Mouse (Mus musculus) embryonic facial prominence, embryonic 12.5 days (tissue): Measurements from ENCODE around the gene Nat9. TPM values are rescaled to one million over a fixed set of nuclear protein-coding genes. Genes with fewer than 3 reads are reported as not detected.
A peak's percentile ranks its signal among the peaks of the same experiment; 100 is the strongest.

ENCODE experiments used
- ATAC-seq: fragments of 200-750 bp; cut with Nextera tagmentation; 2 replicates; pipeline ENCODE4 v1.8.0; 2017; ENCODE audit not compliant: insufficient number of reproducible peaks, insufficient read depth, low FRiP score, low TSS enrichment
- H3K27ac ChIP-seq: fragments of 300-500 bp; sonication (generic); 2 replicates; pipeline ENCODE4 v1.5.1; 2016; ENCODE audit warnings: mild to moderate bottlenecking
- H3K27me3 ChIP-seq: fragments of 300-500 bp; sonication (generic); 2 replicates; pipeline ENCODE4 v1.6.1; 2016; ENCODE audit warnings: mild to moderate bottlenecking, moderate library complexity
- H3K36me3 ChIP-seq: fragments of 300-500 bp; sonication (generic); 2 replicates; pipeline ENCODE4 v1.6.1; 2016; ENCODE audit warnings: mild to moderate bottlenecking
- H3K4me1 ChIP-seq: fragments of 300-500 bp; sonication (generic); 2 replicates; pipeline ENCODE4 v1.6.1; 2016
- H3K4me2 ChIP-seq: fragments of 300-500 bp; sonication (generic); replicated peaks from 2 replicates; pipeline ENCODE4 v1.6.1; 2016; ENCODE audit warnings: mild to moderate bottlenecking, moderate library complexity
- H3K4me3 ChIP-seq: fragments of 300-500 bp; sonication (generic); 2 replicates; pipeline ENCODE4 v1.5.1; 2016; ENCODE audit warnings: mild to moderate bottlenecking
- H3K9ac ChIP-seq: fragments of 300-500 bp; sonication (generic); 2 replicates; pipeline ENCODE4 v1.6.1; 2016; ENCODE audit warnings: mild to moderate bottlenecking, moderate library complexity
- H3K9me3 ChIP-seq: fragments of 300-500 bp; sonication (generic); 2 replicates; pipeline ENCODE4 v1.6.1; 2016; ENCODE audit warnings: mild to moderate bottlenecking, moderate library complexity
- WGBS: fragments of 180-500 bp; shearing (Covaris S2); methylation state at CpG from one replicate; pipeline ENCODE4 v1.1.7; 2016; 5-methylcytosine and 5-hydroxymethylcytosine counted together
- polyA plus RNA-seq: library from polyadenylated mRNA; unstranded; fragments of >200 nt; fragmentation: Nextera tagmentation; extraction: Ambion mirVana; gene quantifications from 2 replicates; pipeline ENCODE4 v1.2.1, GENCODE M21; 2016

Gene Nat9
- polyA plus RNA-seq, 1 experiment from 2014 or later, result 23.7 TPM

GRCm38 (mm10) chr11:115212116-115212515 is 24.5 kb upstream of the Nat9 start:
- no peak overlapping the region for H3K9ac ChIP-seq
- 44% methylated on average over 13 of the region's 13 CpGs for WGBS
- H3K36me3 ChIP-seq, result peaks cover 15% of the 10 kb centered on the region; the same call in 1 of the 2 replicates
- ATAC-seq, result no peak
- H3K4me2 ChIP-seq, result no peak overlapping the region
- no peak overlapping the region for H3K27ac ChIP-seq
- 0 out of 2 replicates have a peak, but pooled peaks cover 3% of the 10 kb centered on the region for H3K9me3 ChIP-seq
- peaks cover 3% of the 10 kb centered on the region; the same call in 1 of the 2 replicates for H3K27me3 ChIP-seq
- no peak overlapping the region for H3K4me3 ChIP-seq
- H3K4me1 ChIP-seq, result peaks cover 9% of the 10 kb centered on the region

- H3K36me3 ChIP-seq, result peaks cover 36% of the 10 kb centered on the region
- peak overlapping the region; percentile 46; the same call in 1 of the 2 replicates for H3K27ac ChIP-seq
- WGBS, result 72% methylated on average over 7 of the region's 7 CpGs
- H3K9me3 ChIP-seq, result no peaks in the 10 kb centered on the region
- H3K4me3 ChIP-seq, result no peak overlapping the region
- peaks cover 3% of the 10 kb centered on the region; the same call in 1 of the 2 replicates for H3K27me3 ChIP-seq
- ATAC-seq, result no peak
- no peak overlapping the region for H3K9ac ChIP-seq
- no peak overlapping the region for H3K4me2 ChIP-seq
- H3K4me1 ChIP-seq, result peaks cover 9% of the 10 kb centered on the region; the same call in 1 of the 2 replicates
Observed at GRCm38 (mm10) chr11:115209958-115210357, 22.3 kb upstream of the Nat9 start.

- Histone ChIP-seq H3K9ac (no peak overlapping the region), H3K4me2 (no peak overlapping the region), H3K9me3 (no peaks in the 10 kb centered on the region), H3K36me3 (peaks cover 41% of the 10 kb centered on the region), H3K4me3 (no peak overlapping the region), H3K27me3 (peaks cover 3% of the 10 kb centered on the region; the same call in 1 of the 2 replicates), H3K4me1 (peaks cover 9% of the 10 kb centered on the region; the same call in 1 of the 2 replicates), H3K27ac (peak overlapping the region; percentile 46; the same call in 1 of the 2 replicates)
- WGBS, result 76% methylated on average over 25 of the region's 25 CpGs
- no peak for ATAC-seq
Observed at GRCm38 (mm10) chr11:115208776-115209732, 21.4 kb upstream of the Nat9 start.

GRCm38 (mm10) chr11:115208126-115208525 is 20.5 kb upstream of the Nat9 start:
- Histone ChIP-seq H3K36me3 (peaks cover 45% of the 10 kb centered on the region), H3K9me3 (no peaks in the 10 kb centered on the region), H3K4me2 (no peak overlapping the region), H3K4me3 (no peak overlapping the region), H3K9ac (no peak overlapping the region), H3K4me1 (peaks cover 8% of the 10 kb centered on the region; the same call in 1 of the 2 replicates), H3K27me3 (no peaks in the 10 kb centered on the region; the same call in 1 of the 2 replicates), H3K27ac (no peak overlapping the region)
- 86% methylated on average over 12 of the region's 12 CpGs for WGBS
- no peak for ATAC-seq

- Histone ChIP-seq H3K27ac (no peak overlapping the region), H3K9me3 (no peaks in the 10 kb centered on the region), H3K4me2 (no peak overlapping the region), H3K4me3 (no peak overlapping the region), H3K9ac (no peak overlapping the region), H3K36me3 (peaks cover 42% of the 10 kb centered on the region), H3K4me1 (no peaks in the 10 kb centered on the region), H3K27me3 (no peaks in the 10 kb centered on the region; the same call in 1 of the 2 replicates)
- WGBS, result 92% methylated on average over 9 of the region's 9 CpGs
- ATAC-seq, result no peak
Observed at GRCm38 (mm10) chr11:115202756-115203155, 15.1 kb upstream of the Nat9 start.

GRCm38 (mm10) chr11:115202316-115202715 is 14.7 kb upstream of the Nat9 start:
- 13% methylated on average over 12 of the region's 12 CpGs for WGBS
- H3K4me2 ChIP-seq, result no peak overlapping the region
- H3K4me3 ChIP-seq, result no peak overlapping the region
- ATAC-seq, result peak; percentile 67; the same call in 1 of the 2 replicates
- H3K4me1 ChIP-seq, result no peaks in the 10 kb centered on the region
- no peak overlapping the region for H3K9ac ChIP-seq
- H3K27ac ChIP-seq, result no peak overlapping the region
- peaks cover 42% of the 10 kb centered on the region for H3K36me3 ChIP-seq
- no peaks in the 10 kb centered on the region for H3K9me3 ChIP-seq
- H3K27me3 ChIP-seq, result no peaks in the 10 kb centered on the region; the same call in 1 of the 2 replicates

- Histone ChIP-seq H3K4me1 (no peaks in the 10 kb centered on the region), H3K4me2 (no peak overlapping the region), H3K4me3 (no peak overlapping the region), H3K9me3 (no peaks in the 10 kb centered on the region), H3K9ac (no peak overlapping the region), H3K27ac (no peak overlapping the region), H3K27me3 (no peaks in the 10 kb centered on the region), H3K36me3 (peaks cover 28% of the 10 kb centered on the region; the same call in 1 of the 2 replicates)
- no peak for ATAC-seq
- WGBS, result 88% methylated on average over 4 of the region's 4 CpGs
Observed at GRCm38 (mm10) chr11:115200520-115200919, 12.9 kb upstream of the Nat9 start.

- H3K27me3 ChIP-seq, result no peaks in the 10 kb centered on the region
- H3K4me3 ChIP-seq, result no peak overlapping the region
- H3K9ac ChIP-seq, result no peak overlapping the region
- WGBS, result 70% methylated on average over 12 of the region's 12 CpGs
- no peak overlapping the region for H3K27ac ChIP-seq
- peaks cover 18% of the 10 kb centered on the region; the same call in 1 of the 2 replicates for H3K36me3 ChIP-seq
- H3K9me3 ChIP-seq, result no peaks in the 10 kb centered on the region
- no peaks in the 10 kb centered on the region for H3K4me1 ChIP-seq
- ATAC-seq, result no peak
- H3K4me2 ChIP-seq, result no peak overlapping the region
Observed at GRCm38 (mm10) chr11:115198932-115199384, 11.3 kb upstream of the Nat9 start.

- Histone ChIP-seq H3K4me1 (no peaks in the 10 kb centered on the region), H3K27me3 (no peaks in the 10 kb centered on the region), H3K9me3 (no peaks in the 10 kb centered on the region), H3K27ac (no peak overlapping the region), H3K9ac (no peak overlapping the region), H3K4me3 (no peak overlapping the region), H3K36me3 (peaks cover 10% of the 10 kb centered on the region; the same call in 1 of the 2 replicates), H3K4me2 (no peak overlapping the region)
- ATAC-seq, result no peak
- WGBS, result 76% methylated on average over 8 of the region's 8 CpGs
Observed at GRCm38 (mm10) chr11:115197558-115197957, 9.9 kb upstream of the Nat9 start.

- no peaks in the 10 kb centered on the region for H3K27me3 ChIP-seq
- H3K27ac ChIP-seq, result no peak overlapping the region
- no peaks in the 10 kb centered on the region for H3K9me3 ChIP-seq
- ATAC-seq, result no peak
- 94% methylated on average over 5 of the region's 5 CpGs for WGBS
- H3K4me2 ChIP-seq, result no peak overlapping the region
- peaks cover 4% of the 10 kb centered on the region; the same call in 1 of the 2 replicates for H3K36me3 ChIP-seq
- H3K4me3 ChIP-seq, result no peak overlapping the region
- H3K4me1 ChIP-seq, result 0 out of 2 replicates have a peak, but pooled peaks cover 4% of the 10 kb centered on the region
- H3K9ac ChIP-seq, result no peak overlapping the region
Observed at GRCm38 (mm10) chr11:115195933-115196332, 8.3 kb upstream of the Nat9 start.

GRCm38 (mm10) chr11:115194693-115195092 is 7.0 kb upstream of the Nat9 start:
- Histone ChIP-seq H3K4me2 (no peak overlapping the region), H3K27me3 (no peaks in the 10 kb centered on the region), H3K4me3 (no peak overlapping the region), H3K9me3 (no peaks in the 10 kb centered on the region), H3K9ac (no peak overlapping the region), H3K27ac (no peak overlapping the region), H3K36me3 (0 out of 2 replicates have a peak, but pooled peaks cover 3% of the 10 kb centered on the region), H3K4me1 (0 out of 2 replicates have a peak, but pooled peaks cover 4% of the 10 kb centered on the region)
- ATAC-seq, result no peak
- WGBS, result 89% methylated on average over 6 of the region's 6 CpGs
